Mouse (Mus musculus): Measurements from ENCODE around the gene Kcnk2. TPM values are rescaled to one million over a fixed set of nuclear protein-coding genes. Genes with fewer than 3 reads are reported as not detected.

Gene Kcnk2
- polyA plus RNA-seq, 2 experiments, result 11.1 to 12.0 TPM

- WGBS, result 72% methylated on average over 7 of the region's 7 CpGs
- H3K4me3 ChIP-seq (replicated peaks; ENCODE audit: low read length), result no peak overlapping the region
- ATAC-seq (ENCODE audit: low FRiP score, low read depth), result no peak
- no peak for TF ChIP-seq POLR2A (IDR thresholded peaks at IDR 0.05; ENCODE audit: borderline replicate concordance, extremely low read depth, insufficient read depth, insufficient read length)
- no peaks in the 10 kb centered on the region for H3K36me3 ChIP-seq (ENCODE audit: control insufficient read depth, insufficient read depth, low read length)
- no peak for DNase-seq (ENCODE audit: low spot score)
- no peaks in the 10 kb centered on the region for H3K4me1 ChIP-seq (ENCODE audit: control insufficient read depth, insufficient read depth, low read length)
- H3K27ac ChIP-seq (replicated peaks; ENCODE audit: low read depth, low read length), result no peak overlapping the region
- H3K4me2 ChIP-seq (replicated peaks; ENCODE audit: low read depth, low read length, severe bottlenecking), result no peak overlapping the region
- H3K9ac ChIP-seq (ENCODE audit: low read depth, low read length, severe bottlenecking), result no peak overlapping the region
- H3K27me3 ChIP-seq (ENCODE audit: control insufficient read depth, insufficient read depth, low read length), result no peaks in the 10 kb centered on the region
- no peaks in the 10 kb centered on the region for H3K9me3 ChIP-seq (ENCODE audit: control insufficient read depth, low read length)
These were observed 88.3 kb downstream of the Kcnk2 start for GRCm38 (mm10) chr1:189313750-189314149.

- 87% methylated on average over 2 of the region's 2 CpGs for WGBS
- H3K4me1 ChIP-seq (ENCODE audit: control insufficient read depth, insufficient read depth, low read length), result no peaks in the 10 kb centered on the region
- H3K9me3 ChIP-seq (ENCODE audit: control insufficient read depth, low read length), result no peaks in the 10 kb centered on the region
- no peak for TF ChIP-seq POLR2A (IDR thresholded peaks at IDR 0.05; ENCODE audit: borderline replicate concordance, extremely low read depth, insufficient read depth, insufficient read length)
- DNase-seq (ENCODE audit: low spot score) (no peak), ATAC-seq (ENCODE audit: low FRiP score, low read depth) (no peak)
- H3K27ac ChIP-seq (replicated peaks; ENCODE audit: low read depth, low read length), result no peak overlapping the region
- no peak overlapping the region for H3K4me3 ChIP-seq (replicated peaks; ENCODE audit: low read length)
- H3K36me3 ChIP-seq (ENCODE audit: control insufficient read depth, insufficient read depth, low read length), result no peaks in the 10 kb centered on the region
- no peaks in the 10 kb centered on the region for H3K27me3 ChIP-seq (ENCODE audit: control insufficient read depth, insufficient read depth, low read length)
- no peak overlapping the region for H3K9ac ChIP-seq (ENCODE audit: low read depth, low read length, severe bottlenecking)
- H3K4me2 ChIP-seq (replicated peaks; ENCODE audit: low read depth, low read length, severe bottlenecking), result no peak overlapping the region
These were observed 91.9 kb downstream of the Kcnk2 start for GRCm38 (mm10) chr1:189310145-189310544.

- DNase-seq (ENCODE audit: low spot score) (no peak), ATAC-seq (ENCODE audit: low FRiP score, low read depth) (no peak)
- no peak for TF ChIP-seq POLR2A (IDR thresholded peaks at IDR 0.05; ENCODE audit: borderline replicate concordance, extremely low read depth, insufficient read depth, insufficient read length)
- 78% methylated on average over 8 of the region's 8 CpGs for WGBS
- Histone ChIP-seq H3K4me3 (replicated peaks; ENCODE audit: low read length) (no peak overlapping the region), H3K27me3 (ENCODE audit: control insufficient read depth, insufficient read depth, low read length) (no peaks in the 10 kb centered on the region), H3K4me2 (replicated peaks; ENCODE audit: low read depth, low read length, severe bottlenecking) (no peak overlapping the region), H3K9me3 (ENCODE audit: control insufficient read depth, low read length) (no peaks in the 10 kb centered on the region), H3K9ac (ENCODE audit: low read depth, low read length, severe bottlenecking) (no peak overlapping the region), H3K4me1 (ENCODE audit: control insufficient read depth, insufficient read depth, low read length) (no peaks in the 10 kb centered on the region), H3K36me3 (ENCODE audit: control insufficient read depth, insufficient read depth, low read length) (no peaks in the 10 kb centered on the region), H3K27ac (replicated peaks; ENCODE audit: low read depth, low read length) (no peak overlapping the region)
These were observed 97.0 kb downstream of the Kcnk2 start for GRCm38 (mm10) chr1:189304988-189305522.

GRCm38 (mm10) chr1:189303001-189303400 is 99.1 kb downstream of the Kcnk2 start:
- no peaks in the 10 kb centered on the region for H3K27me3 ChIP-seq (ENCODE audit: control insufficient read depth, insufficient read depth, low read length)
- no peak overlapping the region for H3K4me3 ChIP-seq (replicated peaks; ENCODE audit: low read length)
- DNase-seq (ENCODE audit: low spot score), result no peak
- H3K9ac ChIP-seq (ENCODE audit: low read depth, low read length, severe bottlenecking), result no peak overlapping the region
- no peak for ATAC-seq (ENCODE audit: low FRiP score, low read depth)
- no peak overlapping the region for H3K4me2 ChIP-seq (replicated peaks; ENCODE audit: low read depth, low read length, severe bottlenecking)
- H3K9me3 ChIP-seq (ENCODE audit: control insufficient read depth, low read length), result no peaks in the 10 kb centered on the region
- H3K27ac ChIP-seq (replicated peaks; ENCODE audit: low read depth, low read length), result no peak overlapping the region
- H3K36me3 ChIP-seq (ENCODE audit: control insufficient read depth, insufficient read depth, low read length), result no peaks in the 10 kb centered on the region
- no peaks in the 10 kb centered on the region for H3K4me1 ChIP-seq (ENCODE audit: control insufficient read depth, insufficient read depth, low read length)
- 84% methylated on average over 3 of the region's 3 CpGs for WGBS
- no peak for TF ChIP-seq POLR2A (IDR thresholded peaks at IDR 0.05; ENCODE audit: borderline replicate concordance, extremely low read depth, insufficient read depth, insufficient read length)

- DNase-seq (ENCODE audit: low spot score), result no peak
- Histone ChIP-seq H3K36me3 (ENCODE audit: control insufficient read depth, insufficient read depth, low read length) (no peaks in the 10 kb centered on the region), H3K9me3 (ENCODE audit: control insufficient read depth, low read length) (no peaks in the 10 kb centered on the region), H3K27ac (replicated peaks; ENCODE audit: low read depth, low read length) (no peak overlapping the region), H3K4me3 (replicated peaks; ENCODE audit: low read length) (no peak overlapping the region), H3K4me2 (replicated peaks; ENCODE audit: low read depth, low read length, severe bottlenecking) (no peak overlapping the region), H3K27me3 (ENCODE audit: control insufficient read depth, insufficient read depth, low read length) (no peaks in the 10 kb centered on the region), H3K4me1 (ENCODE audit: control insufficient read depth, insufficient read depth, low read length) (no peaks in the 10 kb centered on the region), H3K9ac (ENCODE audit: low read depth, low read length, severe bottlenecking) (no peak overlapping the region)
- no peak for TF ChIP-seq POLR2A (IDR thresholded peaks at IDR 0.05; ENCODE audit: borderline replicate concordance, extremely low read depth, insufficient read depth, insufficient read length)
- WGBS, result 78% methylated on average over 12 of the region's 12 CpGs
- ATAC-seq (ENCODE audit: low FRiP score, low read depth), result no peak
These were observed 108.2 kb downstream of the Kcnk2 start for GRCm38 (mm10) chr1:189293679-189294406.

Measured in limb, embryonic 14.5 days (tissue).